Mouse (Mus musculus) ES-Bruce4 (cell line): Measurements from ENCODE around the gene Arid5b. TPM values are rescaled to one million over a fixed set of nuclear protein-coding genes. Genes with fewer than 3 reads are reported as not detected.

Experiments used
- H3K27ac ChIP-seq: 2 replicates; pipeline ENCODE4 v1.5.1; 2012; ENCODE audit warnings: low read length, inconsistent platforms; ENCODE audit not compliant: insufficient read depth
- H3K27me3 ChIP-seq: 2 replicates; pipeline ENCODE4 v1.6.1; 2012; ENCODE audit warnings: mild to moderate bottlenecking, low read length, inconsistent platforms; ENCODE audit not compliant: control insufficient read depth, poor library complexity, insufficient read depth, severe bottlenecking
- H3K36me3 ChIP-seq: 2 replicates; pipeline ENCODE4 v1.6.1; 2012; ENCODE audit warnings: inconsistent platforms, mild to moderate bottlenecking, low read length, moderate library complexity; ENCODE audit not compliant: control insufficient read depth, poor library complexity, insufficient read depth, severe bottlenecking
- H3K4me1 ChIP-seq: one replicate; pipeline ENCODE4 v1.8.1; 2011; ENCODE audit warnings: low read length; ENCODE audit not compliant: control insufficient read depth, insufficient read depth
- H3K4me3 ChIP-seq: 2 replicates; pipeline ENCODE4 v1.5.1; 2011; ENCODE audit warnings: low read depth, mild to moderate bottlenecking, low read length
- H3K9ac ChIP-seq: 2 replicates; pipeline ENCODE4 v1.6.1; 2012; ENCODE audit warnings: low read depth, mild to moderate bottlenecking, inconsistent platforms; ENCODE audit not compliant: poor library complexity, severe bottlenecking
- H3K9me3 ChIP-seq: replicated peaks from 2 replicates; pipeline ENCODE4 v1.6.1; 2012; ENCODE audit warnings: mild to moderate bottlenecking, low read length, inconsistent platforms; ENCODE audit not compliant: control insufficient read depth, poor library complexity, insufficient read depth, severe bottlenecking
- CTCF ChIP-seq: IDR thresholded peaks from one replicate; pipeline ENCODE4 v1.8.1; 2011; ENCODE audit warnings: low read depth, low read length
- EP300 ChIP-seq: IDR thresholded peaks from 2 replicates; pipeline ENCODE4 v1.6.1; 2011; ENCODE audit warnings: low read depth, low read length; ENCODE audit not compliant: insufficient read depth
- POLR2A ChIP-seq: IDR thresholded peaks from one replicate; pipeline ENCODE4 v1.8.1; 2011; ENCODE audit warnings: low read length; ENCODE audit not compliant: insufficient read depth
- polyA plus RNA-seq: library from polyadenylated mRNA; stranded (reverse); fragments of >200 nt; gene quantifications from 2 replicates; pipeline ENCODE4 v1.2.4, GENCODE M21; 2011; ENCODE audit warnings: low read depth; ENCODE audit not compliant: missing spikeins, insufficient read depth, insufficient read length

Arid5b gene
- polyA plus RNA-seq, 1 experiment: 48.3 TPM

DNA sequence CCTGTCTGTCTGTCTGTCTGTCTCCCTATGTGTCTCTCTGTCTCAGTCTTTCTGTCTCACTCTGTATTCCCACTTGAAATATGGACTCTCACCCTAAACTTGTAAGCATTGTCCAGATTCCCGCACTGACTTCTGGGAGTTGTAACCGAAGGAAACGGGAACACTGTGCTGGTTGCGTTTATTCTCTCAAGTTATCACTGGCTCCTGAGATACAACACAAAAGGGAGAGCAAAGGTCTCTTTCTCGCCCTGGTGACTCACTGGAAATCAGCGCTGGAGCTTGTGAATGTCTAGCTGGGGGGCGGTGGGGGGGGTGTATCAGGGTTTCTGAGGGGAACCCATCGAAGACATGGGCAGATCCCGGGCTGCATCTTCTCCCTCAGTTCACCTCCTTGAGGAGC lies 82.2 kb downstream of the Arid5b start:
- Histone ChIP-seq H3K27me3 (no peaks in the 10 kb centered on the region), H3K36me3 (no peaks in the 10 kb centered on the region), H3K9me3 (no peaks in the 10 kb centered on the region), H3K27ac (no peak overlapping the region), H3K9ac (no peak overlapping the region), H3K4me1 (no peaks in the 10 kb centered on the region), H3K4me3 (no peak overlapping the region)
- TF ChIP-seq CTCF (no peak), POLR2A (no peak), EP300 (no peak)

- H3K9ac ChIP-seq: no peak overlapping the region
- no peaks in the 10 kb centered on the region for H3K9me3 ChIP-seq
- no peaks in the 10 kb centered on the region for H3K36me3 ChIP-seq
- H3K4me1 ChIP-seq: no peaks in the 10 kb centered on the region
- H3K27me3 ChIP-seq: no peaks in the 10 kb centered on the region
- H3K4me3 ChIP-seq: no peak overlapping the region
- H3K27ac ChIP-seq: no peak overlapping the region
- TF ChIP-seq POLR2A: no peak
- no peak for TF ChIP-seq CTCF
- no peak for TF ChIP-seq EP300
Observed at GRCm38 (mm10) chr10:68193561-68193960, 85.0 kb downstream of the Arid5b start.

GRCm38 (mm10) chr10:68192824-68193255 lies 85.7 kb downstream of the Arid5b start:
- Histone ChIP-seq H3K4me3 (no peak overlapping the region), H3K9ac (no peak overlapping the region), H3K36me3 (no peaks in the 10 kb centered on the region), H3K27me3 (no peaks in the 10 kb centered on the region), H3K9me3 (no peaks in the 10 kb centered on the region), H3K27ac (no peak overlapping the region), H3K4me1 (no peaks in the 10 kb centered on the region)
- no peak for TF ChIP-seq EP300
- TF ChIP-seq POLR2A: no peak
- TF ChIP-seq CTCF: no peak

DNA sequence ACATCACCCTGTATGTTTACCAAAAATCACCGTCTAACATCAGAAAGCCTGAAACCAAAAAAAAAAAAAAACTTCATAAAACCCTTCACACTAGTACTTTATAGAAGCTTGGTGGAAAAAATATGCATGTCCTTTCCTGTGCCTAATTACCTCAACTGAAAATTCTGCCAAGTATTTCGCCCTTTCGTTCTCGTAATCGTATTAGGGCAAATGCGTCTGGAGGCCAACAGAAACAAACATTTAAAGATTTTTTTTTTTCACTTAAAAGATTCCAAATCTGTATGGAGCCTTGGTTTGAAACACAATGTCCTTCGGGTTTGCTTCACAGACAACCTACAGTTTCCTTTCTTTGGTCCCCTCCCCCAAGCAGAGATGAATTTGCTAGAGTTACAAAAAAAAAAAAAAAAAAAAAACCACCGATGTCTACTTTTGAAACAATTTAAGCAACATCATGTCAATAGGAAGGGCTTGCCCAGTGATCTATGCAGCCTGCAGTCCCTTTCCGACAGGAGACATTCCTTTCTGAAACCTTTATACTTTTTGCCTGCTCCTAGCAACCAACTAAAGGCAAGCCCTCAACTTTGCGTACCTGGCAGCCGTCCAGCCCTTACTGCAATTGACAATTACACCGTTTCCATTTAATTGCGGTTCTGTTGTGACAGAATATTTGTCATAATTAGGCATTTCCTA lies 86.7 kb downstream of the Arid5b start:
- H3K9ac ChIP-seq: no peak overlapping the region
- H3K27ac ChIP-seq: no peak overlapping the region
- H3K4me3 ChIP-seq: no peak overlapping the region
- no peaks in the 10 kb centered on the region for H3K27me3 ChIP-seq
- TF ChIP-seq EP300: no peak
- TF ChIP-seq CTCF: no peak
- no peak for TF ChIP-seq POLR2A
- no peaks in the 10 kb centered on the region for H3K36me3 ChIP-seq
- H3K9me3 ChIP-seq: no peaks in the 10 kb centered on the region
- H3K4me1 ChIP-seq: no peaks in the 10 kb centered on the region

- Histone ChIP-seq H3K27ac (no peak overlapping the region), H3K4me1 (no peaks in the 10 kb centered on the region), H3K9ac (no peak overlapping the region), H3K27me3 (no peaks in the 10 kb centered on the region), H3K36me3 (no peaks in the 10 kb centered on the region), H3K4me3 (no peak overlapping the region), H3K9me3 (no peaks in the 10 kb centered on the region)
- TF ChIP-seq POLR2A (no peak), EP300 (no peak), CTCF (no peak)
Observed at GRCm38 (mm10) chr10:68191146-68191545, 87.4 kb downstream of the Arid5b start.

DNA sequence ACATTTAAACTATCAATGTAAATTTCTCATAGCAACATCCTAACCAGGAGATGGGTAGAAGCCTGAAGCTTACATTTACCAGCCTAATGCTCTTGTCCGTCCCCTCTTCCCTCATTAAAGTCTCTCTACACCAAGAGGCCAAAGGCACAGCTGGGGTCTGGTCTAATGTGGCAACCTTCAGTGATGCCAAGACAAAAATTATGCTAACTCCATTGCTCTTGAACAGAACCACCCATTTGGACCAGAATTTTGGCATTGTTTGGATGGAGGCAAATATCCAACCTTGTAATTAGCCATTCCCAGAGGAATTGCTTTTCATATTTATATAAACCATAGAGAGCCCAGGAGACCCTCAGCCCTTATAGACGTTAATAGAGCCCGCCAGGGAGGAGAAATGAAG lies 88.7 kb downstream of the Arid5b start:
- TF ChIP-seq EP300 (no peak), POLR2A (no peak), CTCF (no peak)
- no peak overlapping the region for H3K4me3 ChIP-seq
- no peak overlapping the region for H3K27ac ChIP-seq

More for the DNA sequence above, 88.7 kb downstream of the Arid5b start:
- Histone ChIP-seq H3K9me3 (no peaks in the 10 kb centered on the region), H3K36me3 (no peaks in the 10 kb centered on the region), H3K9ac (no peak overlapping the region), H3K27me3 (no peaks in the 10 kb centered on the region), H3K4me1 (no peaks in the 10 kb centered on the region)
